Mouse (Mus musculus): Measurements from ENCODE around the gene Pvalb.

DNA sequence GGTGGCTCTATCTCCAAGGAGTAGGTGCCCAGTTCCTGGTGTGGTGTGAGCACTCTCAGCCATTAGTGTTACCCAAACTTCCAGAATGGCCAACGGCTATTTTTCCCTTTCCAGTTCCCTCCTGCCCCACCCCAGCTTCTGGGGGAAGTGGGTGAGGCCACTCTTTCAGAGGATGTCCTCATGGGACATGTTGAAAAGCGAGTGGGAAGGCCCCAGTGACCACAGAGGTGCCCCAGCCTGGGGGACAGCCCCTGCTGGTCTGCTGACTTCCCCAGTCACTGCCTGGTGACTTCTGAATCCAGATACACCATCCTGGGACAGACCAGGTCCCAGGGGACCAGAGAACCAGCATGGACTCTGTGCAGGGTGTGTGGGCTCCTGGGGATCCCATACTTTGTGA lies 41.5 kb upstream of the Pvalb start:
- TF ChIP-seq GATA1 (IDR thresholded peaks at IDR 0.05; ENCODE audit: low read length) (no peak), TAL1 (IDR thresholded peaks at IDR 0.05; ENCODE audit: low read length) (no peak)
